Mouse (Mus musculus): ENCODE measurements around the gene Atp6v1e2. TPM values are rescaled to one million over a fixed set of nuclear protein-coding genes. Genes with fewer than 3 reads are reported as not detected.

Gene Atp6v1e2
- not detected in 2 replicates for polyA plus RNA-seq (2016; fragmentation: Nextera tagmentation; extraction: Ambion mirVana)

DNA sequence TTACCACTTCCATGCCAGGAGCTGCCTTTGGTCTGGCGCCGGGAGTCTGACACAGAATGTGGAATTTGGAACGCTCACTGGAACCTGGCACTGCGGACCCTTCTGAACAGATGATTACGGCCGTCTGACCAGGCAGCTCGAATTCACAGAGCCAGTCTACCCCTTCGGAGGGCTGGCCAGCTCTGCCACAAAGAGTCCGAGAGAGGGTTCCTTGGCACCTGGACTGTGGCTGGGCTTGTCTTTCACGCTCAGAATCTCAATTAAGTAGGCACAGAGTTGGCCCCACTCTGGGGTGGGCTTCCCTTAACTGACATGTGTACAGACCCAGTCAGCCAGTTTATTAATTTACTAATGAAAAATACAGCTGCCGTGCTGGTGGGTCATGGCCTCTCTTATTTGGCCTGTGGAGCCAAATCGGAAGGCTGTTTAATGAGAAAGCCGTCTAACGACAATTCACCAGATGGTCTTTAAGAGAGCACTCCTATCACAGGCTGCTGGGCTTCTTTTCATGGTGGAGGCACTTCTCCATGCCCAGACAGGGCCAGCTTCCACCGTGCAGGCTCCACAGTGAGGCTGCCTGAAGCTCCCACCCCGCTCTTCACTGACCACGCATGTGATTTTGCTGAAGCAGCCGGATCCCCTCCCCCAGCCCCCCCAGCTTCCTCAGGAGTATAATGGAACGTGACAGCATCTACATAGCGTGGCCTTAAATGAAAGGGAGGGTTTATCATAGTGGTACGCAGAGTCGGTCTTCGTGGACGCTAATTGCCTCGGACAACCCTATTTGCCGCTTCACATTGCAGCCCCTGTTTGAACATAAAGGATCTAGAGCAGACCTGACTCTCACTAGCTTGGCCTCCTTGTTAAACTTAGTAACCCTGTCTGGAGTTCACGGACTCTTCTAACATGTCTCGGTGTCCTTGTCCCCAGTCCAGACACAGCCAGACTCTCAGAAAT, at the start of gene Atp6v1e2:
TSS of gene Atp6v1e2 (minus strand) at position 58 of the 957 bp plus-strand sequence.
- ATAC-seq (ENCODE audit: low FRiP score, low read depth) = no peak
- Histone ChIP-seq H3K4me3 (no peak within 1 kb of the TSS), H3K27ac (no peak within 1 kb of the TSS), H3K27me3 (replicated peaks) (no peaks in the 10 kb centered on the region), H3K36me3 (no peaks in the 10 kb centered on the region), H3K4me2 (replicated peaks) (no peak within 1 kb of the TSS), H3K9me3 (no peaks in the 10 kb centered on the region), H3K9ac (no peak within 1 kb of the TSS), H3K4me1 (no peaks in the 10 kb centered on the region)
- 78% methylated on average over 28 of the region's 28 CpGs for WGBS

DNA sequence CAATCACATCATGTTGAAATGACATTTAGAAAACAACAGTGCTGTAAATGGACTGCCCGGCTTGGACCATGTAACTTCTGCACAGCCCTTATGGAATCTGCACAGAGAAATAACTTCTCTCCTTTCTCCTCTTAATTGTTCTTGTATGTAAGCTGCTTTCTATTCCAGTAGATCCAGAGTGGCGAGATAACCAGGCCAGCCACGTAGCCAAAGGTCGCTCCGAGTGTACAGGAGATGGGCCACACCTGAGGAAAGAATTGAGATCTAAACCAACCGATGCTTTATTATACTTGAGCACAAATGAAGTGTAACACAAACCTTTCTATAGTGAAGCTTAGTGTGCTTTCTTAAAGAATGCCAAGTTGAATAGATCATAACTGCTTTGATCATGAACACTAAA, 49.6 kb upstream of the Atp6v1e2 start:
- Histone ChIP-seq H3K4me1 (no peaks in the 10 kb centered on the region), H3K27ac (no peak overlapping the region), H3K9ac (no peak overlapping the region), H3K36me3 (peaks cover 9% of the 10 kb centered on the region; the same call in 1 of the 2 replicates), H3K9me3 (no peaks in the 10 kb centered on the region), H3K4me3 (no peak overlapping the region), H3K27me3 (replicated peaks) (no peaks in the 10 kb centered on the region), H3K4me2 (replicated peaks) (no peak overlapping the region)
- ATAC-seq (ENCODE audit: low FRiP score, low read depth) = no peak
- 92% methylated on average over 6 of the region's 6 CpGs for WGBS

DNA sequence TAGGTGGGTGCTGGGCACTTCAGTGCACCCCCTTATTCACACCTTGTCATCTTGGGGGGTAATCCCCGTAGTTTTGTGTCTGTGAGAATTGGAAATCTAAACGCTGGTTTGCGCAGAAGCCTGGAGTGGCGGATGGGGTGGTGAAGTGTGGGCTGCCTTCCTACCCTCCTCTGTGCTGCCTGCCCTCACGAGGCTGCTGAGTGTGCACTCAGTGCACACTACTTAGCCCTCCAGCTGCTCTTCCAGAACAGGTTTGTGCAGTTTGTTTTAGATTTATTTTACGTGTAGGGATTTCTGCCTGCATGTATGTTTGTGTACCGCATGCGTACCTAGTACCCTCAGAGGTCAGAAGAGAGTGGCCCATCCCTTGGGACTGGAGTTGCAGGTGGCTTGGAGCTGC, 43.6 kb upstream of the Atp6v1e2 start:
- H3K4me3 ChIP-seq = no peak overlapping the region
- no peaks in the 10 kb centered on the region for H3K36me3 ChIP-seq
- no peak for ATAC-seq (ENCODE audit: low FRiP score, low read depth)
- no peak overlapping the region for H3K9ac ChIP-seq
- H3K27ac ChIP-seq = no peak overlapping the region
- no peaks in the 10 kb centered on the region for H3K27me3 ChIP-seq (replicated peaks)
- no peaks in the 10 kb centered on the region for H3K9me3 ChIP-seq
- H3K4me2 ChIP-seq (replicated peaks) = no peak overlapping the region
- H3K4me1 ChIP-seq = peaks cover 5% of the 10 kb centered on the region; the same call in 1 of the 2 replicates
- WGBS = 94% methylated on average over 8 of the region's 8 CpGs

DNA sequence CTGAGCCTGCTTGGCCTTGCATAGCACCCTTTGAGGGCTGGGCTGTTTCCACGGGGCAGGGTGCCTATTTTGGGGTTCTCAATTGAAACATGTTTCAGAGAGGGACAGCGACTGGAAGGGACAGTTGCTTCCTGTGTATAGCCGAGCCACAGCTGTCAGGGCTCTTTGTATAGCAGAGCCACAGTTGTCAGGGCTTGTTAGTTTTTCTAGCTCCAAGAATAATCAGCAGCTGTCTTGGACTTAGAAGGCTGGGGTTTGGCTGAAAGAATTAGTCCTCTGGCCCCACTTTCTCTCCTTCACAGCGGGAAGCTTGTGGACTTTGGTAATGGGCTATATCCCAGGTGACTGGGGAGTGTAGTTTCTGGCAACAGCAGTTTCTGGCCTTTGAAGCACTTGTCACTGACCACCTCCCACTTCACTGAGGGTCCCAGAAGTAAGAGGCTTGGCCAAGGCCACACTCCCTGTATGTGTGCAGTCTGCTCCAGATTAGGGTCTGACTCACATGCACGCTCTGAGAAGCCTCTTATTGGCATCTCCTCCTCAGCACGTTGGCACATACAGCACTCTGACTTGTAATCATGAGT, 41.0 kb upstream of the Atp6v1e2 start:
- H3K36me3 ChIP-seq = no peaks in the 10 kb centered on the region
- H3K9me3 ChIP-seq = no peaks in the 10 kb centered on the region
- no peak overlapping the region for H3K4me2 ChIP-seq (replicated peaks)
- WGBS = 74% methylated on average over 6 of the region's 6 CpGs
- no peaks in the 10 kb centered on the region for H3K27me3 ChIP-seq (replicated peaks)
- no peak overlapping the region for H3K4me3 ChIP-seq
- H3K4me1 ChIP-seq = peaks cover 5% of the 10 kb centered on the region; the same call in 1 of the 2 replicates
- ATAC-seq (ENCODE audit: low FRiP score, low read depth) = no peak
- H3K9ac ChIP-seq = no peak overlapping the region
- H3K27ac ChIP-seq = no peak overlapping the region

DNA sequence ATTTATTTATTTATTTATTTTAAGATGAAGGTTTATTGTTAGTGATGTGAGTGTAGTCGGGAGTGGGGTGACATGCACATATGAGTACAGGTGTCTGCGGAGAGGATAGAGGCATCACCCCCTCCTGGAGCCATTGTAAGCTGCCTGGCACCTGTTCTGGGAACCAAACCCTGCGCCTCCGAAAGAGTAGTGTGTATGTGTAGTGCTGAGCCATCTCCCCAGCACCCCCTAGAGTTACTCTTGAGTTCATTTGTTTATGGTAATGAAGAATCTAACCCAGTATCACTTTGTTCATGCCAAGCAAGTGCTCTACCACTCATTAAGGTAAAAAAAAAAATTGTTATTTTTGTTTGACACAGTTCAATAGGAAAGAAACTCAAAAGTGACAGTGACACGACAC, 40.5 kb upstream of the Atp6v1e2 start:
- Histone ChIP-seq H3K27me3 (replicated peaks) (no peaks in the 10 kb centered on the region), H3K4me2 (replicated peaks) (no peak overlapping the region), H3K4me3 (no peak overlapping the region), H3K4me1 (peaks cover 5% of the 10 kb centered on the region; the same call in 1 of the 2 replicates), H3K36me3 (no peaks in the 10 kb centered on the region), H3K27ac (no peak overlapping the region), H3K9ac (no peak overlapping the region), H3K9me3 (no peaks in the 10 kb centered on the region)
- ATAC-seq (ENCODE audit: low FRiP score, low read depth) = no peak
- WGBS = 87% methylated on average over 5 of the region's 5 CpGs

DNA sequence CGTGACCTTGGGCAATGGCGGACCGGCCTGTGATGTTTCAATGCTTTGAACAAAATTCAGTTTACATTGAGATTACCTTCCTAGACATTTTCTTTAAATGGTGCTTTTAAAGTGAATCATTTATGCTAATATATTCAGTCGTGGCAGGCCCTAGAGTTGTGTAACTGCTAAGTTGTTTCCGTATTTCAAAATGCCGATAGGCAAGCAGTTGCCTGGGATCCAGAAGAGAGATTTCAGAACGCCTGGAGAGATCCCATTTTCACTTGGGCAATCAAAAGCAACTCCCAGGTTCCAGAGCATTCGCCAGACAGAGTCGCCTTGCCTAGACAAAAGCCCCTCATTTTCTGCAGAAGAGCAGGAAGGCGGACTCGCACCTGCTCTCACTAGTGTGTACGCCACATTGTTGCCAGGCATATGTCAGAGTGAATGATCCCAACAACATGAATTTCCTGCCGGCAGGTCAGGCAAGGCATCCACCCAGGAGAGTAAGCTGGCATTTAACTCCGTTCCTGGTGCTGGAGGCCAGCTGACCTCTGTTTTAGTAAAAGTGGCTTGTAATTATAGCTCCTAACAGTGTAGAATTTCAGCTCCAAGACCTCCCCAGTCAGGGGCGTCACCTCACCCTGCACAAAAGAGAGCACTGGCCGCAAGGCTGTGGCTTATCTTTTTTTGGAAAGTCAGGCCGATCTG, 38.9 kb upstream of the Atp6v1e2 start:
- no peaks in the 10 kb centered on the region; the same call in none of the 2 replicates for H3K36me3 ChIP-seq
- H3K4me2 ChIP-seq (replicated peaks) = 0 out of 2 replicates have a peak overlapping the region, but pooled peaks have one; percentile 2
- no peaks in the 10 kb centered on the region for H3K9me3 ChIP-seq
- no peak for ATAC-seq (ENCODE audit: low FRiP score, low read depth)
- H3K4me1 ChIP-seq = peaks cover 5% of the 10 kb centered on the region; the same call in 1 of the 2 replicates
- no peaks in the 10 kb centered on the region for H3K27me3 ChIP-seq (replicated peaks)
- H3K4me3 ChIP-seq = no peak overlapping the region
- no peak overlapping the region for H3K9ac ChIP-seq
- 49% methylated on average over 17 of the region's 17 CpGs for WGBS
- H3K27ac ChIP-seq = no peak overlapping the region

DNA sequence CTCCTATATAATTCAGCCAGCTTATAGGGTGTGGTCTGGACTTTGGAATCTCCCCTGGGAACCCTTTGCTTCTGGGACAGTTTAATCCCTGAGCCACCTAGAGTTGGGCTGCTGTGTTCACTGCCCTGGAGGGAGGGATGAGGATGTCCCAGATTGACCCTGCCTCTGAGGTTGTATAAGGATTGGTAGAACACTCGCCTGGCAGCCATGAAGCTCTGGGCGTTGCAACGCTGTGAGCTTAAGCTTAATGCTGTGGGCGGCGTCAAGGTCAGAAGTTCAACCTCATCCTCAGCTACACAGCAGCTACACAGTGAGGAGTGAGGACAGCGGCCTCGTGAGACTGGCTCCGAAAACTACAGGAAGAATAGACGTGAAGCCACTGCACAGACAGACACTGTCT, 34.8 kb upstream of the Atp6v1e2 start:
- Histone ChIP-seq H3K27ac (no peak overlapping the region), H3K9ac (no peak overlapping the region), H3K4me2 (replicated peaks) (no peak overlapping the region), H3K4me3 (no peak overlapping the region), H3K27me3 (replicated peaks) (no peaks in the 10 kb centered on the region), H3K9me3 (no peaks in the 10 kb centered on the region), H3K4me1 (peaks cover 5% of the 10 kb centered on the region; the same call in 1 of the 2 replicates), H3K36me3 (no peaks in the 10 kb centered on the region; the same call in none of the 2 replicates)
- 76% methylated on average over 9 of the region's 9 CpGs for WGBS
- ATAC-seq (ENCODE audit: low FRiP score, low read depth) = no peak

DNA sequence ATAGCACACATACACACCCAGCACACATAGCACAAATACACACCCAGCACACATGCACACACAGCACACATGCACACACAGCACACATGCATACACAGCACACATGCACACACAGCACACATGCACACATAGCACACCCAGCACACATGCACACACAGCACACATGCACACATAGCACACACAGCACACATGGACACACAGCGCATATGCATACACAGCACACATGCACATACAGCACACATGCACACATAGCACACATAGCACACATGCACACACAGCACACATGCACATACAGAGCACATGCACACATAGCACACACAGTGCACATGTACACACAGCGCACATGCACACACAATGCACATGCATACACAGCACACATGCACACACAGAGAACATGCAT, 34.0 kb upstream of the Atp6v1e2 start:
- ATAC-seq (ENCODE audit: low FRiP score, low read depth) = no peak
- no peaks in the 10 kb centered on the region for H3K9me3 ChIP-seq
- H3K9ac ChIP-seq = no peak overlapping the region
- peaks cover 3% of the 10 kb centered on the region; the same call in 1 of the 2 replicates for H3K4me1 ChIP-seq
- H3K36me3 ChIP-seq = no peaks in the 10 kb centered on the region; the same call in none of the 2 replicates
- 96% methylated on average over 2 of the region's 2 CpGs for WGBS
- no peak overlapping the region for H3K4me3 ChIP-seq
- H3K27ac ChIP-seq = no peak overlapping the region
- no peak overlapping the region for H3K4me2 ChIP-seq (replicated peaks)
- H3K27me3 ChIP-seq (replicated peaks) = no peaks in the 10 kb centered on the region

DNA sequence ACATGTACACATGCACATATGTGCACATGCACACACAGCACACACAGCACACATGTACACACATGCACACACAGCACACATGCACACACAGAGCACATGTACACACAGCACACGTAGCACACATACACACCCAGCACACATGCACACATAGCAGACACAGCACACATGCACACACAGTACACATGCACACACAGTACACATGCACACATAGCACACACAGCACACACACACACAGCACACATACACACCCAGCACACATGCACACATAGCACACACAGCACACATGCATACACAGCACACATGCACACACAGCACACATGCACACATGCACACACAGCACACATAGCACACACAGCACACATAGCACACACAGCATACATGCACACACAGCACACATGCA, 33.5 kb upstream of the Atp6v1e2 start:
- H3K4me2 ChIP-seq (replicated peaks) = no peak overlapping the region
- no peaks in the 10 kb centered on the region; the same call in none of the 2 replicates for H3K36me3 ChIP-seq
- no peak overlapping the region for H3K27ac ChIP-seq
- 90% methylated on average over 1 of the region's 1 CpGs for WGBS
- no peaks in the 10 kb centered on the region for H3K4me1 ChIP-seq
- no peak overlapping the region for H3K4me3 ChIP-seq
- no peaks in the 10 kb centered on the region for H3K27me3 ChIP-seq (replicated peaks)
- H3K9me3 ChIP-seq = no peaks in the 10 kb centered on the region
- H3K9ac ChIP-seq = no peak overlapping the region
- no peak for ATAC-seq (ENCODE audit: low FRiP score, low read depth)

DNA sequence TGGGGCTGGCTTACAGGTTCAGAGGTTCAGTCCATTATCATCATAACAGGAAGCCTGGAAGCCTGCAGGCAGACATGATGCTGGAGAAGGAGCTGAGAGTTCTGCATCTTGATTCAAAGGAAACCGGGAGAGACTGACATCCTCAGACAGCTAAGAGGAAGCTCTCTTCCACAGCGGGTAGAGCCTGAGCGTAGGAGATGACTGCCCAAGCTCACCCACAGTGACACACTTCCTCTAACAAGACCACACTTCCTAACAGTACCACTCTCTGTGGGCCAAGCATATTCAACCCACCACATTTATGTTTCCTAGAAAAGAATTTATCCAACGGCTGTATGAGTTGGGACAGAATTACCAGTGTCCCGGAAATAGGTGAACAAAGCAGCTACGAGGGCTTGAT, 30.8 kb upstream of the Atp6v1e2 start:
- H3K36me3 ChIP-seq = peaks cover 15% of the 10 kb centered on the region
- H3K4me1 ChIP-seq = no peaks in the 10 kb centered on the region
- no peak overlapping the region for H3K27ac ChIP-seq
- H3K9me3 ChIP-seq = no peaks in the 10 kb centered on the region
- H3K4me3 ChIP-seq = no peak overlapping the region
- no peak overlapping the region for H3K4me2 ChIP-seq (replicated peaks)
- no peak for ATAC-seq (ENCODE audit: low FRiP score, low read depth)
- WGBS = 91% methylated on average over 6 of the region's 6 CpGs
- no peak overlapping the region for H3K9ac ChIP-seq
- no peaks in the 10 kb centered on the region for H3K27me3 ChIP-seq (replicated peaks)

DNA sequence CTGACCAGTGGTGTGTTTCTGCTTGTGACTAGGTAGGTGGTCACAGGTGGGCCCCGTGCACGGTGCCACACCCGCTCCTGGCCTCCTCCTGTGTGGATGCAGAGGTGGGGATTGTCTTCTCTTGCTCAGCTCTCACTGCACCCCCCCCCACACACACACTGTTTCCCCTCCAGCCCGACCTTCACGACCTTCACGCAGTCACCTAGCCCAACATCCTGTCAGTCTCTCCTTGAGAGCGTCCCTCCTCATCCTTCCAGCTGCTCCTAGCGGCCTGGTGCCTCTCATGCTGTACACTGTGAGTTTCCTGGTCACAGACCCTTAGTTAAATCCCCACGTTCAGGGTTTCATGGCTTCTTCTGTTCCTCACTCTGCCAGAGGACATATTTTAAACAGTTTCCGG, 28.7 kb upstream of the Atp6v1e2 start:
- H3K36me3 ChIP-seq = peaks cover 18% of the 10 kb centered on the region; the same call in 1 of the 2 replicates
- ATAC-seq (ENCODE audit: low FRiP score, low read depth) = no peak
- no peaks in the 10 kb centered on the region for H3K4me1 ChIP-seq
- WGBS = 87% methylated on average over 10 of the region's 10 CpGs
- H3K4me3 ChIP-seq = no peak overlapping the region
- no peak overlapping the region for H3K9ac ChIP-seq
- no peak overlapping the region for H3K27ac ChIP-seq
- H3K27me3 ChIP-seq (replicated peaks) = no peaks in the 10 kb centered on the region
- H3K4me2 ChIP-seq (replicated peaks) = no peak overlapping the region
- no peaks in the 10 kb centered on the region for H3K9me3 ChIP-seq

DNA sequence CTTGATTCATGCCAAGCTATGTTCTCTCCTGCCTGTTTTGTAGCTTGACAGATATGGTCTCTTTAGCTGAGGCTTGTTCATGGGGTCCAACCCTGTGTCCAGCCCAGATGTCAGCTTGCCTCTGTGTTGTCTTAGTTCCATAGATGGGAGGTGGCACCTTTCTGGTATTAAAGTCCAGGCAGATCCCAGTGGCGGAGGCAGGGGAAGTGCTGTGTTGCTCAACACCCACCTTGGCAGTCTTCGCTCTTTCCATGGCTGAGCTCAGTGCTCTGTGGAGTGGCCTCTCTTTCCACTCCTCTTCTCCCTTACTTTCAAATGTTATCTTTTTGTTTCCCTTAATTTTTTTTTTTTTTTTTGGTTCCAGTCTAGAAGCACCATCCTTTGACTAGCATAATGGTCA, 25.4 kb upstream of the Atp6v1e2 start:
- Histone ChIP-seq H3K4me2 (replicated peaks) (no peak overlapping the region), H3K4me3 (no peak overlapping the region), H3K27ac (no peak overlapping the region), H3K9ac (no peak overlapping the region), H3K27me3 (replicated peaks) (no peaks in the 10 kb centered on the region), H3K4me1 (peaks cover 3% of the 10 kb centered on the region; the same call in 1 of the 2 replicates), H3K36me3 (peaks cover 23% of the 10 kb centered on the region; the same call in 1 of the 2 replicates), H3K9me3 (no peaks in the 10 kb centered on the region)
- 97% methylated on average over 2 of the region's 2 CpGs for WGBS
- no peak for ATAC-seq (ENCODE audit: low FRiP score, low read depth)
